Mouse (Mus musculus) embryo, embryonic 11 days (tissue): ENCODE measurements at regions not wholly inside any gene's neighbourhood (a gene's known extent, or its start where the extent isn't known, plus 50 kb on each side); places are given as distances from the start of the nearest gene placed in this dataset.

ENCODE experiments used
- DNase-seq: peaks from one replicate; pipeline ENCODE4 v3.0.0-alpha.2; 2015

DNA sequence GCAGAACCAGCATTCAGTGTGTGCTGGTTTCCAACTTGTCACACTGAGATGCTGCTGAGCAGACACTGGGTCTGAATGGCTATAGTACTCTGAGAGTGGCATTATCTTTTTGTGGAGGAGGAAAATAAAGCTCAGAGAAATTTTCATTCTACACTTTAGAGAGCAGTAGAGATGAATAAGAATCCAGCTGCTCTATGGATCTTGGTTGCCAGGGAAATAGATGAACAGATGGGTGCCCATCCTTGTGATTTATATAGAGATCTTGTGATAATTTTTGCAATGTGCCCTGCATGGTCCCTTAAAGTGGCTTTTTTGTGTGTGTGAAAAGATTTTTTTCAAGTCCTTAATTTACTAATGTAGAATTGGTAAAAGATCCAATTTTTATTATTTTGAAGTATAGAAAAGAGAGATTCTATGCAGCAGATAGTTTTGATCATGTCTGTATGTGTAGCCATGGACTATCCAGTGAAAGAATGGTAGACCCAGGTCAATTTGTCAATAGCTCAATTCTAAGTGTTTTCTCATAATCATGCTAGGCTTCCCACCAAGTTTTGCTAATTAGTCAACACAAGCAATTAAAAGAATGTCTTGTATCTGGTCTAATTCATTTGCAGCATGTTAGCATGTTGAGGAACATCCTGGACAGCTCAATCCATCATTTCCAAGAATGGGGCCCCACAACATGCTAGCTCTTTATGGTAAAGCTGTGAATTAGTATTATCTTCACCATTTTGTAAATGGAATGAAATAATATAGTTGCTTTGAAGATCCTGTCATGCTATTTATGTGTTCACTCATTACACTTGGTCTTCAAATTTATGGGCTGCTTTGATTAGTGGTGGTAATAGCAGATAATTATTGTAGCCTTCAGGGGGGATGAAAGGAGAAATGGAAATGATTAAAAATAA lies 184.7 kb downstream of the Snx13 start:
- no peak for DNase-seq

DNA sequence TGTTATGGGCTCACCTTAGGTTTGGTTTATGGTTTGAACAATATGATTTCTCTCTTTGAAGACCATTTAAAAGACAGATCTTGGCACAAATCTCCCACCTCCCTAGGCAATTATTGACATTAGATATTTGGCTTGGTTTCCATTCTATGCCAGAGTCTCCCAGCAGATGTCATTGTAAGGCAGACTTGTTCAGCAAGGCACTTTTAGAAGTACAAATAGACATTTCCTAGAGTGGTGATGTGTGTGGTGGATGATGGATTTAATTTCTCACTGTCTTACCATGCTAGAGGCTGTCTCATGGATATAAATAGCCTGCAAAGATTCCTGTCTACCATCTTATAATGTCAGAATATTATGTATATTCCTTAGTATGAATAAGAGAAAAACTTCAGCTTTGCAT lies 173.4 kb downstream of the Snx13 start:
- DNase-seq: no peak

DNA sequence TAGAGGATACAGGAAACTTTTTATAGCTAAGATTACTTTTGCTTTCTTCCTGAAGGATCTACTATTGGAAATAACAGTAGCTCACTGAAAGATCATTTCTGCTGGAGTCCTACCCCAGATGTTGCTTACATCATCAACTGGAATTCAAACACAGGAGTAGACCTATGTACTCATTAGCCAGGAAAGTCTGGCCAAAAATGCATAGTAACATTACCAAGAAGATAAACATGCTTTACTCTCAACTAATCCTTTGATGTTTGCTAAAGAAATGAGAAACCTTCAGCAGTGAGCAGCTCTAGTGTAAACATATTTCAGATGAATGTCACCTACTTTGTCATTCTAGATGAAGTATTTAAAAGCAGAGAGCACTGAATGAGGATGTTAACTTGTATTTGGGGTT lies 173.0 kb downstream of the Snx13 start:
- DNase-seq: no peak

DNA sequence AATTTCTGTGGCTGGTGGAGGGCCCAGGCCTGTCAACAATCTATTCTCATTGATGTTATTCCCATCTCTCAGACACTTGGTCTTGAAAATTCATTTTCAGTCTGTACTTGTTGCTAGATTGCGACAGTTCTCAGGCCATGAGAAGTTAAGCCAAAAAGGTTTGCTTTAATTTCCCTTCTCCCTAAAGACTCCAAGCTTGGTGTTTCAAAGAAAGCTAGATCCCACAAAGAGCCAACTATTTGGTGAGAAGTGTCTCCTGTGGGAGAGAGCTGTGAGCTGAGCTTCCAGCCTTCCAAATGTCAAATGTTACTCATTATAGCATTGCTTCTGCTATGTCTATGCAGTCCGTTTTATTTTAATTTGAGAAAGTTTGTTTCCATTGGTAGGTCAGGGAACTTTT lies 169.7 kb downstream of the Snx13 start:
- no peak for DNase-seq

DNA sequence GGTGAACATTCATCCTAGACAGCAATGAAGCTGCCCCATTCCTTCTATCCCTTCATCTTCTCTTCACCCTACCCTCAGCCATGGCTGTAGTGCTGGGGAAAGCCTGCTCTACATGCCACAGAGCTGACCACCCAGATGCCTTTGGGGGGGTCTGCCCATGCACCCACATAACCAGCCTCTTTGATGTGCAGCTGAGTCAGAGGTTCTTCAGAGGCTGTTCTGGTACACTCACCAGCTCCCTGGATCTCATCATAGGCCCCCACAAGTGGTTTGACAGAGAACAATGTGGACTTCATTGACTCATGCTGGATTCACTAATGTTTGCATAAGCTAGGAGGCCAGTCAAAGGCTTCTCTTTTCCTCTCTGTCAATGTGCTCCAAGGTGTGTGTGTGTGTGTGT lies 162.4 kb downstream of the Snx13 start:
- no peak for DNase-seq

DNA sequence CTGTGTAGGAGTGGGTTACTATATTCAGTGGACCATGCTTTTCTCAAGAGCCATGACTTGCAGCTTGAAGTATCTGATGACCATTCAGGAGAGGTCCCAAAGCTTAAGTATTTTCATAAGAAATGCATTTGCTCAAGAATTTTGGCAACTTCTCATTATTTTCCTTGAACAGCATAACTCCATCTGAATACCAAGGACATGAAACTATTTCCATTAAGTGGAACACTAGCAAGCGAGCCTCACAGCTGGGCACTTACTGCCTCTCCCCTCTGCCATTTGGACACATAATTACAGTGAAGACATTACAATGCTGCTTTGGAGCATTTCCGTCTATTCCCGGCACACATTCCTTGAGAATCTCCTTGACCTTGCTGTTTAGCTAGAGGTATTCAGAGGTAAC lies 160.6 kb downstream of the Snx13 start:
- no peak for DNase-seq

DNA sequence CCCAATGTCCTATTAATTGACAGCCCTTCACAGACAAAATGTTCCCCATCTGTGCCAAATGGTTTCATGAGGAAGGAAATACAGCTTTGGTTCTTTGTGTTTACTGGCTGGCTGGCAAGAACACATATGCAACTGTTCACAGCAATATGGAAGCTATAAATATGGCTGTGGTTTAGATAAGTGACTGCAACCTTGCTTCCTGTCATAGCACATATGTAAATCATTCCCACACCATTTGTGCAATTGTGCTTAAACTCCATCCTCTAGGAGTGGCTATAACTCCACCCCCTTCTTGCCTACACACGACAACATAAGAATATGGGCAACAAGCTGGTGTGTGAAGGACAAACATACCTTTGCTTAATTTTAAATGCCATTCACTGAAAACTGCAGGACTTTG lies 156.4 kb downstream of the Snx13 start:
- DNase-seq: no peak

DNA sequence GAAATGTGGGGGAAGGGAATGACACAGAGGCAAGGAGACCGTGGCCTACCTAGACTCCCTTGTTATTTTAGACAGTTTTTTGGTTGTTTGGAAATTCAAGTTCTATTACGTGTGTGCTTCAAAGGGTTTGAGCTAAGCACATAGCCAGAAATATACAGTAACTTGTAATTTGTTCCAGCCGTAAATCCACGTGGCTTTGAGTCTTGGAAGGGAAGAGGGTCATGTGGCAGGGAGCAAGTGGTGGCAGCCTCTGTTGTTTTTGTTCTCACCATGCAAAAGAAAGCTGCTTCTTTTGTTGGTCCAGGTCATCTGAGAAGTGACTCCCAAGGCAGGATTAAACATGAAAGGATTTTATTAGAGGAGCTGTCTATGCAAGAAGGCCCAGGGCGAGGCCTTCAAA lies 153.1 kb downstream of the Snx13 start:
- peak; percentile 14 for DNase-seq
